Mouse (Mus musculus): ENCODE measurements around the gene Gm12258.
"Not testable (repeated sequence)": the region's sequence is repeated elsewhere in the genome, so short reads cannot be mapped to it uniquely, and the experiment has no call there.

Gm12258 gene

DNA sequence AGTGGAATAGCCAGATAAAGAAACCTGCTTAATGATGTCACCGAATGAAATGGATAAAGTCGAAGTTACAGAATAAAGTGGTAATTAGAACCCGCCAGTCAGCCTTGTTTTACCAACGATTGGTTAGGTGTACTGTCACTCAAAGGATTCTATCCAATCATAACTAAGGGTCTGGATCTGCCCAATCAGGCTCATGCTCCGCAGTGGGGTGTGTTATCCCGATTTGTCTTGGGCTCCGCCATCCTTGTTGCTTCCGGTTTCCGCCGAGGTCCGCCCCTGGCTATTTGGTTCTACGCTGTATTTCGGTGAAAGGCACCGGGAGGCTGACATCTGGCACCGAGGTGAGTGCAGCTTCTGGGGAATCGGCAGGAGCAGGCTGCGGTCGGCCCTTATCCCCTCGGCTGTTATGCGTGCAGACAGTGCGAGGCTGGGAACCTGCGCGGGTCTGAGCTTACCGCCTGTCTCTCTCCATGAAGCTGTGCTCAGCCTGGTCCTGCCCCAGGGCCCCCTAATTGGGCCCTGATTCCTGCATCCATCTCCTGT is at the start of gene Gm12258:
Gm12258 (plus strand) TSS at position 240 of the 543 bp plus-strand sequence.
- DNase-seq (ENCODE audit: low read depth, low spot score), result peak; percentile 99

DNA sequence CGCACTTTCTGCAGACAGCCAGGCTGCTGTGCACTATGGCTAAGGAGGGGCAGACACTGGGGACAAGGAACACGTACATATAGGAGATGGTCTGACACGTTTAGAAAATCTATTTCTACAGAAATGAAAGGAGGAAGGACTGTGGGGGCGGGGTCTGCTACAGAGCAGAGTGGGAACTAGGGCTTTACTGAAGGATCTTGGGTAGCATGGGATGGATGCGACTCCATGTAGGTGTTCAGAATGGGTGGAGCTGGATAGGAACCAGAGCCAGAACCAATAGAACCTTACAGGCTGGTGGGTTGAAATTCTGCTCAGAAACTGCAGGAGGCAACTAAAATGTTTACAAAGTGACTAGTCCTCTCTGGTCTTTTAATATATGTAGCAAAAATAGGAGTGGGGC is 47.2 kb upstream of the Gm12258 start:
- no peak for DNase-seq (ENCODE audit: low read depth, low spot score)

DNA sequence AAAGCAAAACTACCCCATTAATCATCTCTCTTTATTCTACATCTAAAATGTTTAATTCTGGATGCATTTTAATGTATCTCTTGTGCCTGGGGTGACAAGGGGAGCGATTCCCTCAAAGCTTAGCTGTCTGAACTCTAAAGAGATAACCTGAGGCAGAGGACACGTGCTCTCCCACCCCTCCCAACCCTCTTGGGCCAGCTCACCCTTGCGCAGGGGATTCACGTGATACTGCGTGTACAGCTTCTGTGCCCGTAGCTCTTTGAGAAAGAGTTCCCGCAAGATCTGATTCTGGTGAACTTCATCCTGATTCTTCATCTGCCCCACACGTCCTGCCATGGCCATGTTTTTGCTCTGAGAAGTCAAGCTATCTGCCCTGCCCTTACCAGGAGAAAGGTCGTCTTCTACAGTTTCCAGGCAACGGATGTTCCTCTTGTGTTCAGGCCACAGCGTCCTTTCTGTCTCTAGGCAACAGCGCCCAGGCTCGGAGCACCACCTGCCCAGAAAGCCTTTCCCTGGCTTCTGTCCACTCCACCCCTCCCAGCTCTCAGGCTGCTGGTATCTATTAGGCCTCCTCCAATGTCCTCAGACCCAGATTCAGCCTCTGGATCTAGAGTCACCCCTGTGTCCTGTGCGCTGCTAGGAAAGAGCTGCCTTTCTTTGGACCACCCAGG is 45.3 kb upstream of the Gm12258 start, which contains the start of gene Fam183b:
Fam183b (minus strand) TSS at position 403 of the 671 bp plus-strand sequence.
- DNase-seq (ENCODE audit: low read depth, low spot score), result peak; percentile 54

DNA sequence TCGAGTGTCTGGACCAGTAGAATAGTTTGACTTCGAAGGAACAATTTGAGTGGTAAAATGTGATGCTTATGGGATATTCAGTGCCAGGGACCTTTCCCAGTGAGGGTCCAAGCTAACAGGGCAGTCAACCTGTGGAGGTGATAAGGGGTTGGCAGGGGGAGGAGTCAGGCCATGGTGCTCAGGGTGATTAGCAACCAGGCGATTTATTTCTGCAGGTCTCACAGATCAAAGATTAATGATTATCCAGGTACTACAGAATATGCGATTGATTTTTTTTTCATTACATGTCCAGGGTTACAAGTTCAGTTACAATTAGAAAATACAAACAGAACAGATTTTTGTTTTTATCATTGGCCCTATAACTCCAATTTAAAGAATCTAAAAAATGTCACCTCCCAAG is 43.1 kb upstream of the Gm12258 start:
- DNase-seq (ENCODE audit: low read depth, low spot score), result no peak

DNA sequence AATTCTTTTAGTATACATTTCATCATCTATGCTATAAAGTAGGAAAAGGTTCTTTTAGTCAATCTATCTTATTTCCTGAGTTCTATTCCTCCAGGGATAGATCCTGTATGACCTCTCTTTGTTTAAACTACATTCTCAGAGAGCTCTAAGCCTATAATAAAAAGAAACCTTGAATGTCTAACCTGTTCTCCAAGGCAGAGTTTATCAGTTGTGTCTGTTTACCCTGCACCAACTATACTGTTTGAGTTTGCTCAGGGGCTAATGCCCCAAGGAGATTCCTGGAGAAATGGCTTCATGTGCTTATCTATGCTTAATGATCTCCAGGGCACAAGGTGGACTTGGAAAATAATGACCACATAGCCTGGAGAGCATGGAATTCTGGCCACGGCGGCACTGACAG is 42.6 kb upstream of the Gm12258 start:
- no peak for DNase-seq (ENCODE audit: low read depth, low spot score)

DNA sequence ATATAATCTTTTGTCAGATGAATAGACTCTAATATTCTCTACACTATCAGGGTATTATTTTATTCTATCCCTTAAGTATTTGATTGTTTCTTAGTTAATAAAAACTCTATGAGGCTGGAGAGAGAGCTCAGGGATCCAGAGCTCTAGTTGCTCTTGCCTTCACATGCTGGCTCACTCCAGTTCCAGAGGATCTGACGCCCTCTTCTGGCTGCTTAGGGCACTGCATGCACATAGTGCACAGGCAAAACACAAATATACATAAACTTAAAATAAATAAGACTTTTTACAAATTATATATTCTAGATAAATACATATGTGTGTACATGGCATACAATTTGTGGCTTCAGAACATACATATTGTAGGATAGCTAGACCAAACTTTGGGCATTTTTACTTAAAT is 35.0 kb upstream of the Gm12258 start:
- DNase-seq (ENCODE audit: low read depth, low spot score), result no peak

DNA sequence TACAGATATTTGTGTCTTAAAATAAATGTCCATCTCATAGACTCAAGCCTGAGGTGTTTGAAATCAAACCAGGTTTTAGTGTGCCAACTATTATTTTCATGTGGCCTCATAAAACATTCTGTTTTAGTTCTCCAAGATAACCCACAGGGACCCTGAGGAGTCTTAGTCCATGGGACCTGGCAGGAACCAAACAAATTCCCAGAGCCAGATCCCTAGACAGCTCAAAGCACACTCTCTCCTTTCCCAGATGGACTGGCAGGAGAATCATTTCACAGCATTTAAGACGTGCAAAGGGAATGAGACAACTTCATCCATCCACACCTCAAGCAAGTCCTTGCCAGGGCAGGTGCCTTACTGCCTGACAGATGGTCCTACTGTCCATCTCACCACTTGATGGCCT is 32.3 kb upstream of the Gm12258 start, which contains the start of gene Olfr313:
Olfr313 (plus strand) TSS at position 301 of the 400 bp plus-strand sequence.
- DNase-seq (ENCODE audit: low read depth, low spot score), result not testable (repeated sequence)

DNA sequence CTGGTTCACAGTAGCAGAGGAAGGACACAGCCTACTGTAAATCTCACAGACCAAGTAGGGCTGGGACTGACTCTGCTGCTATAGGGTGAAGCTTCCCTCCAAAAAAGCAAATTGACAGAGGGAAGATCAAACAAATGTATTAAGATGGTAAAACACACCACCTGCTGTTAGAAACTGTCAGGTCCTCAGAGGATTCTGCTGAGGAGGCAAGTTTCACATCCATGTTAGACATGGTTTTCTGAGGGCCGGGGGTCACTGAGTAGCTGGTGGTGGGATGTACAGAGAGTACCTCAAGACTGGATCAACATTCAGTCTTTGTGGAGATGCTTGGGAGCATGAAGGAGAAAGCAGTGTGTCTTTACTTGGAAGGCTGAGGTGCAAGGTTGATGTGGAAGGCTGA is 31.3 kb upstream of the Gm12258 start:
- DNase-seq (ENCODE audit: low read depth, low spot score), result no peak

DNA sequence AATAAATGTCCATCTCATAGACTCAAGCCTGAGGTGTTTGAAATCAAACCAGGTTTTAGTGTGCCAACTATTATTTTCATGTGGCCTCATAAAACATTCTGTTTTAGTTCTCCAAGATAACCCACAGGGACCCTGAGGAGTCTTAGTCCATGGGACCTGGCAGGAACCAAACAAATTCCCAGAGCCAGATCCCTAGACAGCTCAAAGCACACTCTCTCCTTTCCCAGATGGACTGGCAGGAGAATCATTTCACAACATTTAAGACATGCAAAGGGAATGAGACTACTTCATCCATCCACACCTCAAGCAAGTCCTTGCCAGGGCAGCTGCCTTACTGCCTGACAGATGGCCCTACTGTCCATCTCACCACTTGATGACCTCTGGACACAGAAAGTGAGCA is 18.0 kb upstream of the Gm12258 start, which contains the start of gene Olfr312:
Olfr312 (plus strand) TSS at position 301 of the 400 bp plus-strand sequence.
- not testable (repeated sequence) for DNase-seq (ENCODE audit: low read depth, low spot score)

DNA sequence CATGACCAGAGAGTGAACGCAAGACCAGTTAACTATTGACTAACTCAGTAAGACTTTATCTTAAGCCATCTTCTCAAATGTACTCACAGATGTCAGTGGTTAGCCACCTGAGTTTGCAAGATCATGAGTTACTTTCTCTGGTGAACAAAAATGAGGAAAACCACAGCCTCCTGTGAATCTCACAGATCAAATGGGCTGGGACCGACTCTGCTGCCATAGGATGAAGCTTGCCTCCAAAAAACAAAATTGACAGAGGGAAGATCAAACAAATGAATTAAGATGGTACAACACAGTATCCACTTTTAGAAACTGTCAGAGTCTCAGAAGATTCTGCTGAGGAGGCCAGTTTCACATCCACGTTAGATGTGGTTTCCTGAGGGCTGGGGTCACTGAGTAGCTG is 17.2 kb upstream of the Gm12258 start:
- no peak for DNase-seq (ENCODE audit: low read depth, low spot score)

DNA sequence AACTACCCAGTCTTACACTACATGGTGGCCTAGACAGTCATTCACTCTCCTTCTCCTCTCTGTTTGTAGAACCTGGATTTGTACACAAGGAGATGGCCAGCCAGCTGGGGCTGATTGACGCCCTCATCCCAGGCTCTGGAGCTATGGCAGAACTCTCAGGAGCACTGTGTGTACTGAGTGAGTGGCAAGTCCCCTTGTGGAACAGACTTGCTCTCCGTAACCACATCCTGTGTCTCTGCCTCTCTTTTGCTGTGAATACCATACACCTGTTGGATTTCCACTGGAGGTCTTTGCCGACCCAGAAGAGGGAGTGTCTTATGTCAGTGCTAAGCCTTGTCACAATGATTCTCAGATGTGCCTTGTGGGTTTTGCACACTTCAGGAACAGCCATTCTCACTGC is 14.4 kb upstream of the Gm12258 start:
- DNase-seq (ENCODE audit: low read depth, low spot score), result not testable (repeated sequence)

DNA sequence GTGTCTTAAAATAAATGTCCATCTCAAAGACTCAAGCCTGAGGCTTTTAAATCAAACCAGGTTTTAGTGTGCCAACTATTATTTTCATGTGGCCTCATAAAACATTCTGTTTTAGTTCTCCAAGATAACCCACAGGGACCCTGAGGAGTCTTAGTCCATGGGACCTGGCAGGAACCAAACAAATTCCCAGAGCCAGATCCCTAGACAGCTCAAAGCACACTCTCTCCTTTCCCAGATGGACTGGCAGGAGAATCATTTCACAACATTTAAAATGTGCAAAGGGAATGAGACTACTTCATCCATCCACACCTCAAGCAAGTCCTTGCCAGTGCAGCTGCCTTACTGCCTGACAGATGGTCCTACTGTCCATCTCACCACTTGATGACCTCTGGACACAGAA is 8.0 kb upstream of the Gm12258 start, which contains the start of gene Olfr311:
Olfr311 (plus strand) TSS at position 301 of the 400 bp plus-strand sequence.
- DNase-seq (ENCODE audit: low read depth, low spot score), result not testable (repeated sequence)

DNA sequence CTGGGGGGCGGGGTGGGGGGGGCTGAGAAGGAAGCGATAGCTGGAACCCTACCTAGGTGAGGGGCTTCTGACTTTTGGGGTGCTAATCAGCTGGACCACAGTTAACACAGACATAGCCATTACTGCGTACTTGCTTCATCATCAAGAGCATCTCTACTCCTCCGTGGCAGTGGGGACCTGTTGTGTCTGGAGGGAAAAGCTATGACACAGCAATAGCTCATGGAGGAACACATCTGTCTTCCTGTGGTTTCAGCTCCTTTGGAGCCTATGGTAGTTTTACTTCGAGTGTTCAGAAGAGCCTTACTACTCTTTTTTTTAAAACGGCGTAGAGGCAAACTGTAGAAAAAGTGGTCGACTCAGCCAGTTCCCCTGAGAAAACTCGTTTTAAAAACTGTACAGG is 678 bp downstream of the Gm12258 start:
- no peak for DNase-seq (ENCODE audit: low read depth, low spot score)

DNA sequence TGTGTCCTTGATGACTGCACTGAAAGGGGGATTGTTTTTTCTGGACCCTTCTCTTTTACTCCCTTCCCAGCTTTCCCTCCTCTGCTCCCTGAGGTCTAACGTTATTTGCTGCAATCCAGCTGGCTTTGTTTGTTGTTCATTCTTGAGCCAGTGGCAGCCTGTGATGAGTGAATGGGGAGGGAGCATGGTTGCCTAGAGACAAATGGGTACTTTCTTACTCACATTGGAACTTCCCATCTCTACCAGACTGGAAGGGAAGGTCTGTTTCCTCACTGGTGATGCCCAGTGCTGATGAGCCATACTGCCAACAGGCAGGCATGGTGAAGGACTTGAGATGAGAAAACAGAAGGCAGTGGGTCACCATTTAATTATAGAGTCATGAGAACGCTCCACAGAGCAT is 2.8 kb downstream of the Gm12258 start:
- DNase-seq (ENCODE audit: low read depth, low spot score), result no peak

DNA sequence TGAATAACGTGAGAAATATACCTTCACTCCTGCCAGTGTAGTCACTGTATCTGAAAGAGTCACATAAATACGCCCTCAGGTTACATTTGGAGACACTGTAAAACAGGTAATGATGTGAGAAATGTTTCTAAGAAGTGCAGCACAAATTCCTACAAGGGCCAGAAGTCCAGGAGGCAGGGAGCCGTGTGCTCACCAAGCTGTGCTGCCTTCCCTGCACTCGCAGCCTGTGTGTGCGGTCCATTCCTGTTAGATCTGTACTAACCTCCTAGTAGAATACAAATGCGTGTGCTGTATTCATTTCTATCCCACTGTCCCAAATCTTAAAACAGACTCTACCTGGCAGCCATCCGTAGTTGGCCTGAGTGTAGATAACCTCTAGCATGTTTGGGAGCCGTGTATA is 13.8 kb downstream of the Gm12258 start:
- DNase-seq (ENCODE audit: low read depth, low spot score), result no peak

DNA sequence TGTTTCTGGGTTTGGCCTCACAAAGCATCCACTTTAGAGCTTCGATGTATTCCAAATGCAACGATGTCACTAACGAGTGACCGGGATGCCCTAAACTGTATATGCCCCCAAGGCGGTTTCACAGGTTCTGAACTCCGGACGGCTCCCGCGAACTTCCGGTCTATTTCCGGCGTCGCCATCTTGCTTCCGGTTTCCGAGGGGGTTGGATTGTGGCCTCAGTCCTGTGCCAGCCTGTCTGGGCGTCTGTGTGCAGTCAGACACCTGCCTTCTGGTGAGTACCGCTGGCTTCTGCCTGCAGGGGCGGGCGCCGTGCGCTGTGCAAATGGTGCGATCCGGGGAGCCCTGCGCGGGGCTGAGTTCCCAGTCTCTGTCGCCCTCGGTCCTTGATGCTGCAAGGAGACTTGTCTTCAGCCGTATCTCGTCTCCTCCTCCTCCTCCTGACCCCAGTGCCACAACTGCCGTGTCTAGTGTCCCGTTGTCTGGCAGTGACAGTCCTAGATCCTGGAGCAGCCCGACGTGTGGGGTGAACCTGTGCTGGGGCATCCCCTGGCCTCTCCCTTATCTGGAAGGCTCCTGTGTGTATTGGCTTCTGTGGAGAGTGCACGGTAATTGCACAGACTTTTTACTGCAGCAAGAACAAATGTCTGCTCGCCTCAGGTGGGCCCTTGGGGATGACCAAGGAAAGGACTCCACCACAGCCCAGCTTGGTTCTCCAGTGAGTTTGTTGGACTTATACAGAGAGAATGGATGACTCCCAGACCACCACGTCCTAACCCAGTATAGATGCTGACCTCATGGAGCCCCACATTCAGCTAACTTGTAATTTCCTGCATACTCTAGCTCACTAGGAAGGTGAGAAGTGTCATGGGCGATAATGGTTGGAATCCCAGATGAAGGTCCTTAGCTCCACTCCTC is 20.3 kb downstream of the Gm12258 start, which contains the start of gene 2810021J22Rik:
2810021J22Rik (plus strand) TSS at position 178 of the 915 bp plus-strand sequence.
- peak; percentile 80 for DNase-seq (ENCODE audit: low read depth, low spot score)

DNA sequence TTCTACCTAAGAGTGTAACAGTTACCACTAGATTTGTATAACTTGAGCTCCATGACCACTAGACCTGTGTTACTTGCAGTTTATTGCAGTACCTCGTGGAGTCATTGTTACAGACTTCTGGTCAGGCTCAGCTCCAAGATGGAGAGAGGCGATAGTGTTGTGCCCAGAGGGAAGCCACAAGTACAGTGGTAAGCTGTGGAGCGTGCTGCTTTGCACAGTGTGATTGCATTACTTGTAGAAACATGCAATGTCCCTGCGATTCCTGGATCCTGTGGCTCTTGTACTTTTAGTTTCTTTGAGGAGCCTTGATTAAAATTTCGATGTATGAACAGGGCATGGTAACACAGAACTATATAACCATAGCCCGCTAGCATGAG is 21.0 kb downstream of the Gm12258 start:
- DNase-seq (ENCODE audit: low read depth, low spot score), result no peak

DNA sequence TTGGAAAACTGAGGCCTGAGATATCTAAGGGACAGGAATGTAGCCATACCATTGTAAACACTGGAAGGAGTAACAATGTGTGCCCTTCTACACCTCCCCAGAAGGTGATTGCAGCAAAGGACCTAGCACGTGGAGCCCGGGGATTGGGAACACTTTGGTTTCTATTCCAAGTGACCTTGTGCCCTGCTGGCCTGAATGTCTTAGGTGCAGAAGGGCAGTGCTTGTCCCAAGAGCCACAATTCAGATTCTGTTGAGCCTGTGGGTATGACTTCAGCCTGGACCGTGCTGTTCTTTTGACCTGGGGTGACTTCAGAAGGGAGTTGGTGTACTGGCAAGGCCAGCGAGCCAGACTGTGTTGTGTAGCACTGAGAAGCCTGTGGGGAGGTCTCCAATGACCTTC is 24.0 kb downstream of the Gm12258 start:
- no peak for DNase-seq (ENCODE audit: low read depth, low spot score)

DNA sequence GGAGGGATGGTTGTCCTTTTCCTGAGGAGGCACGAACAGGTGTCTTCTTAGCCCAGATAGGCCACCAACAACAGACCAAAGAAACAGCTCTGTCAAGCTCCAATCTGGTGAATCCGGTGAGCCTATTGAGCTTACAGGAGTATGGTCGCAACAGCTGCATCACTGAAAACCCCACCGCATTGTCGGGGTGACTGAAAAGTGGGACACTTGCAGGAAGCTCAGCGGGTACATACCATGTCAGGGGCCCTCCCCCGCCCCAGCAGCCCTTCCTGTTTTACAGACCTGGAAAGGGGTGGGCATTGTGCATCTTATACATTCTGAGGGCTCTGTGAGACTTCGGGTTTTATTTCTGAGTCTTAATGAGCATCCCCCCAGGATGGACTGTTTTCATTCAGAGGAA is 36.8 kb downstream of the Gm12258 start:
- no peak for DNase-seq (ENCODE audit: low read depth, low spot score)

DNA sequence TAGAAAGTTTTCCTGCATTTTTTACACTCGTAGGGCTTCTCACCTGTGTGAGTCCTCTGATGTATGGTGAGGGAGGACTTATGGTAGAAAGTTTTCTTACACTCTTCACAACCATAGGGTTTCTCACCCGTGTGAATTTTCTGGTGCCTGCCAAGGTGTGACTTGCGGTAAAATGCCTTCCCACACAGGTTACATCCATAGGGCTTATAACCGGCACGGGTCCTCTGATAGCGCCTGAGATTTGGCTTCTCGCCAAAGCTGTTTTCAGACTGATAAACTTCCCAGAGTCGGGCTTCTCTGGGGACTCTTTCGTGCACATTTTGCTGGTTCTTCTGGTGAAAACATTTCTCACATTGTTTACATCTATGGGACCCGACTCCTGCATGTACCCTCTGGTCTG is 43.6 kb downstream of the Gm12258 start:
- no peak for DNase-seq (ENCODE audit: low read depth, low spot score)

DNA sequence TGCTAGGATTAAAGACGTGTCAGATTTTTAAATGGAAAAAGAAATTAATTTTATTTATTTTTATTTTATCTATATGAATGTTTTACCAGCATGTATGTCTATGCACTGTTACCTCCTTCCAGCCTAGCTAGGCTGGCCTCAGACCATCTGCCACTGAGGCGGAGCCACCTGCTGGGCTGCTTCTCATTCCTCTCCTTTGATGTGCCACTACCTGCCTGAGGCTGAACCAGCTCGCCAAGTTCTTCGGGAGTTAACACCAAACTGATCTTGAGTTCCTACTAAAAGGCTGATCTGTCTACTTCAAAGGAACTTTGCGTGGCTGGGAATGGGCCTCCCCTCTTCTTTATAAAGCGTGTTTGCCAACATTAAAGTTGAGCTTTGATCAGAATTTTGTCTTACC is 47.5 kb downstream of the Gm12258 start:
- no peak for DNase-seq (ENCODE audit: low read depth, low spot score)

DNA sequence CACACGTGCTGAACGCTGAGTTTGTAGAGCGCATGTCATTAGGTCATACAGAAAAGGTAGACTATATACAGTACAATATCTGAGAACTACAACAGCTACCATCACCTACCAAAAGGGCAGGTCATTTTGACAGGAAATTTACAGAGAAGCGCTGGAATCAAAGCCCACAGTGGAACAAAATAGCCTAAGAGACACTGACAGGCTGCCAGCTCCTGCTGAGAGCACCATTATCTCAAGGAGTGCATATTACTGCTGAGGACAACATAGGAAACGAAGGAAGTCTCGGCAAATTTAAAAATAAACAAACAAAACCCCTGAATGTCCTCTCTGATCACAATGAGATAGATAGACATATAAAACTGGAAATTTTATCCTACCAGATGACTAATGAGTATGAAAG is 50.5 kb downstream of the Gm12258 start:
- DNase-seq (ENCODE audit: low read depth, low spot score), result no peak

All from mesoderm, embryonic 11.5 days (tissue).